Mouse (Mus musculus): ENCODE measurements around the gene Clcn5. TPM values are rescaled to one million over a fixed set of nuclear protein-coding genes. Genes with fewer than 3 reads are reported as not detected.

Gene Clcn5
- polyA plus RNA-seq (2012; fragmentation: generic; extraction: Trizol), result 14.8 TPM
- long read RNA-seq, experiment 1, full-length matches to known transcripts, result 1 of 22 reads
- long read RNA-seq, experiment 1, partial matches to known transcripts, result 2 of 22 reads
- long read RNA-seq, experiment 1, other reads (novel, unspliced or antisense), result 19 of 22 reads
- long read RNA-seq, experiment 2, full-length matches to known transcripts, result 8 of 33 reads
- long read RNA-seq, experiment 2, partial matches to known transcripts, result 1 of 33 reads
- long read RNA-seq, experiment 2, other reads (novel, unspliced or antisense), result 24 of 33 reads

DNA sequence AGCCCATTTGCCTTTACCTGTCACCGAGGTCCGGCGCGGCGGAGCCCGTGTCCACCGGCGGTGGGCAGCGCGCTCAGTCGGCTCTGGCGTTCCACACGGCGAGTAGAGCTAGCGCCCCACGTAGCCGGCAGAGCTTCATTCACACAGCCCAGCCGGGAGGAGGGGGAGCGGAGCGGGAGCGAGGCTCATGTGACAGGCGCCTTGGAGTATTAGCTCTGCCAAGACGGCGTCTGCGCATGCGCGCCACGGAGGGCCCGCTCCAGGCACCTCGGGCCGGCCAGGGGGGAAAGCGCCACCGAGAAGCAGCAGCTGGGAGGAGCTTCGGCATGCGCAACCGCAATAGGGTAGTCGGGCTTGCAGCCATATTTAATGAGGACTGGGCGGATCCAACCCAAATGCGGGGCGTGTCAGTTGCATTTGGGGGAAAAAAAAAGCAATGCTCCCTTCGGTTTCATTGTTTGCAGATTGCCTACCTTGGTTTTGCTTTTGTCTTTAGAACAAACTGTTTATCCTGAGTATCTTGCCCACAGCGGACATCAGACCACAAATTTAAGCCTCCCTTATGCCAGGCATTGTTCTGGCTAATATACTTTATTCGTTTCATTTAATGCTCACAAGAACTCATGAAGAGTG lies at the start of gene Clcn5:
TSS of gene Clcn5 (minus strand) at position 270 of the 633 bp plus-strand sequence.
- no peak for TF ChIP-seq MYOD1 (IDR thresholded peaks at IDR 0.05; ENCODE audit: control insufficient read depth, insufficient read length, low read depth)
- peak; percentile 32 for TF ChIP-seq USF1 (IDR thresholded peaks at IDR 0.05; ENCODE audit: low read depth)
- no peak for TF ChIP-seq MYOG (IDR thresholded peaks at IDR 0.05; ENCODE audit: control insufficient read depth, extremely low read depth, insufficient read length)
- no peak for TF ChIP-seq CEBPB (IDR thresholded peaks at IDR 0.05; ENCODE audit: low read depth)
- no peak for TF ChIP-seq FOSL1 (IDR thresholded peaks at IDR 0.05; ENCODE audit: insufficient read depth, low read length, poor library complexity, severe bottlenecking)
- TF ChIP-seq MAX (IDR thresholded peaks at IDR 0.05), result no peak
- no peak for TF ChIP-seq CTCF (IDR thresholded peaks at IDR 0.05; ENCODE audit: control insufficient read depth, insufficient read depth, insufficient read length)
- Histone ChIP-seq H3ac (ENCODE audit: control insufficient read depth, insufficient read length, low read depth) (peak within 1 kb of the TSS; percentile 71), H3K4me3 (ENCODE audit: insufficient read depth, poor library complexity, severe bottlenecking) (peak within 1 kb of the TSS; percentile 46), H3K79me2 (ENCODE audit: control insufficient read depth, insufficient read depth) (peaks cover 38% of the 10 kb centered on the region), H3K79me3 (ENCODE audit: low read depth) (peaks cover 10% of the 10 kb centered on the region), H3K27me3 (ENCODE audit: control insufficient read depth, insufficient read depth, insufficient read length) (no peaks in the 10 kb centered on the region), H3K36me3 (ENCODE audit: control insufficient read depth, insufficient read depth) (peaks cover 5% of the 10 kb centered on the region)

DNA sequence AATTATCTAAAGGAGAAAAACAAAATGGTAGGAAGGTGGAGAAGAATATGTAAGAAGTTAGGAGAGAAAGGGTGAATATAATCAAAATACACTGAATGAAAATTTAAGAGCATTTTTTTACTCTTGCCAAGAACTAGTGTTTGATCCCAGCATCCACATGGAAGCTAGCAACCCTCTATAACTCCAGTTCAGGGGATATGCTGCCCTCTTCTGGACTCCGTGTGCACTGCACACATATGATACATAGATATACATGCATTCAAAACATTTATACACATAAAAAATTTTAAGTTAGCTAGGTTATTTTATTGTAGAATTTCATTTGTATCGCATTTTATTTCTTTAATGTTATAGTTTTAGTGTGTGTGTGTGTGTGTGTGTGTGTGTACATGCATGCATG lies 6.3 kb upstream of the Clcn5 start:
- no peaks in the 10 kb centered on the region for H3K79me3 ChIP-seq (ENCODE audit: low read depth)
- H3K36me3 ChIP-seq (ENCODE audit: control insufficient read depth, insufficient read depth), result no peaks in the 10 kb centered on the region
- no peaks in the 10 kb centered on the region for H3K79me2 ChIP-seq (ENCODE audit: control insufficient read depth, insufficient read depth)
- no peak overlapping the region for H3K4me3 ChIP-seq (ENCODE audit: insufficient read depth, poor library complexity, severe bottlenecking)
- H3K27me3 ChIP-seq (ENCODE audit: control insufficient read depth, insufficient read depth, insufficient read length), result no peaks in the 10 kb centered on the region
- no peak for TF ChIP-seq MYOD1 (IDR thresholded peaks at IDR 0.05; ENCODE audit: control insufficient read depth, insufficient read length, low read depth)
- TF ChIP-seq MYOG (IDR thresholded peaks at IDR 0.05; ENCODE audit: control insufficient read depth, extremely low read depth, insufficient read length), result no peak
- TF ChIP-seq CEBPB (IDR thresholded peaks at IDR 0.05; ENCODE audit: low read depth), result no peak
- no peak for TF ChIP-seq CTCF (IDR thresholded peaks at IDR 0.05; ENCODE audit: control insufficient read depth, insufficient read depth, insufficient read length)
- no peak for TF ChIP-seq MAX (IDR thresholded peaks at IDR 0.05)
- TF ChIP-seq USF1 (IDR thresholded peaks at IDR 0.05; ENCODE audit: low read depth), result no peak
- no peak for TF ChIP-seq FOSL1 (IDR thresholded peaks at IDR 0.05; ENCODE audit: insufficient read depth, low read length, poor library complexity, severe bottlenecking)
- H3ac ChIP-seq (ENCODE audit: control insufficient read depth, insufficient read length, low read depth), result no peak overlapping the region

DNA sequence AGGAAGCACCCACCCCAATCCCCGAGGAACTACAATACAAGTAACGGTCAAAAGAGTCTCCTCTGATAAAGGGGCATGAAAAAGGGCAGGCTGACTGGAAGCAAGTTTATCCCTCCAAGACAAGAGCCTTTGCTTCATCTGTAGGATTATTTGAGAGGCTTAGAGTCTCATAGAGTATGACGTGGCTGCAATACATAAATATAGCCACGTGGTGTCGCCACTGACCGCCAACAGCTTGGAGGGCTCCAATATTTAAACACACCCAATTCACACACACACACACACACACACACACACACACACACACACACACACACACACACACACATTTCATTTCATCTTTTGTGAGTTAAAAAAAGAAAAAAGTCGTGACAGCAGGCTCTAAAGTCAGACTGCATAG lies 3.1 kb upstream of the Clcn5 start:
- no peaks in the 10 kb centered on the region for H3K36me3 ChIP-seq (ENCODE audit: control insufficient read depth, insufficient read depth)
- H3K27me3 ChIP-seq (ENCODE audit: control insufficient read depth, insufficient read depth, insufficient read length), result no peaks in the 10 kb centered on the region
- H3K79me2 ChIP-seq (ENCODE audit: control insufficient read depth, insufficient read depth), result peaks cover 12% of the 10 kb centered on the region
- no peak overlapping the region for H3K4me3 ChIP-seq (ENCODE audit: insufficient read depth, poor library complexity, severe bottlenecking)
- H3K79me3 ChIP-seq (ENCODE audit: low read depth), result no peaks in the 10 kb centered on the region
- no peak overlapping the region for H3ac ChIP-seq (ENCODE audit: control insufficient read depth, insufficient read length, low read depth)
- TF ChIP-seq MYOD1 (IDR thresholded peaks at IDR 0.05; ENCODE audit: control insufficient read depth, insufficient read length, low read depth), result no peak
- TF ChIP-seq MAX (IDR thresholded peaks at IDR 0.05), result no peak
- TF ChIP-seq CTCF (IDR thresholded peaks at IDR 0.05; ENCODE audit: control insufficient read depth, insufficient read depth, insufficient read length), result no peak

DNA sequence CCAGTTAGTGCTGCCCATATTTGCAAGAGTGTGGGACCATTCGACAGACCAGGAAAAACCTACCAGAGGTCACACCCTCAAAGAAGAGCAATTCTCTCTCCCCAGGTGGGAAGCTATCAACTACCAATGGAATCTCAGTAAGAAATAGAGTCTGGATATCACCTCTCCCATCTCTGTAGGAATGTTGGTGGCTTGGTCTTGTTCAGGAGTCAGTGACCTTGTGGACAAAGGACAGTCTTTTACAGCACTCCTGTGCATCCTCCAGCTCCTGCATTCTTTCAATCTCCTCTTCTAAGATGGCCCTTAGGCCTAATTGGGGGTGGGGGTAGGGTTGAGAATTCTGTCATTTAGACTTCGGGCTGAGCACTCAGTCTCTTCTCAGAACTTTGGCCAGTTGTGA lies 1.4 kb upstream of the Clcn5 start:
- Histone ChIP-seq H3K36me3 (ENCODE audit: control insufficient read depth, insufficient read depth) (no peaks in the 10 kb centered on the region), H3K27me3 (ENCODE audit: control insufficient read depth, insufficient read depth, insufficient read length) (no peaks in the 10 kb centered on the region), H3K79me2 (ENCODE audit: control insufficient read depth, insufficient read depth) (peaks cover 24% of the 10 kb centered on the region), H3ac (ENCODE audit: control insufficient read depth, insufficient read length, low read depth) (no peak overlapping the region), H3K4me3 (ENCODE audit: insufficient read depth, poor library complexity, severe bottlenecking) (no peak overlapping the region), H3K79me3 (ENCODE audit: low read depth) (peaks cover 3% of the 10 kb centered on the region)
- no peak for TF ChIP-seq FOSL1 (IDR thresholded peaks at IDR 0.05; ENCODE audit: insufficient read depth, low read length, poor library complexity, severe bottlenecking)
- TF ChIP-seq CTCF (IDR thresholded peaks at IDR 0.05; ENCODE audit: control insufficient read depth, insufficient read depth, insufficient read length), result no peak
- TF ChIP-seq USF1 (IDR thresholded peaks at IDR 0.05; ENCODE audit: low read depth), result no peak
- no peak for TF ChIP-seq MYOD1 (IDR thresholded peaks at IDR 0.05; ENCODE audit: control insufficient read depth, insufficient read length, low read depth)
- TF ChIP-seq MYOG (IDR thresholded peaks at IDR 0.05; ENCODE audit: control insufficient read depth, extremely low read depth, insufficient read length), result no peak

DNA sequence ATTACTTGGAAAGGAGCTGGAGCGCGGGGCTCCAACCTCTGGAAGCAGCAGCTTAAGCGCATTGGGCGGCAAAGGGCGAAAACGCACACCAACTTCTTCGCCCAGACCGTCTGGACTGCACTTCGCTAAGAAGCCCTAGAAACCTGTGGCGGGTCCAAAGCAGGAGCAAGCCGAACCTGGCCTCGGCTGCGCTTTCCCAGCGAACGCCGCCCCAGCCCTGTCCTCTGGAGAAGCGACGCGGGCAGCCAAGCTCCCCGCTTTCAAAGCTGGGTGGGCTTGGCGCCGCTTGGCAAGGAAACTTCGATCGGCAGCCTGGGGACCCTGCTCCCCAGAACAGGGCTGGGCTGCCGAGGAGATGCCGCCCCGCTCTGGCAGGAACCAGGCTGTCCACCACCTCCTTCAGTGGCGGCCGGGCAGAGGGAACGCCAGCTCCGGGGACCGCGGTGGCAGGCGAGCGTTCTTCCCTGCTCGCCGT lies 570 bp downstream of the Clcn5 start:
- H3K27me3 ChIP-seq (ENCODE audit: control insufficient read depth, insufficient read depth, insufficient read length), result no peaks in the 10 kb centered on the region
- peak overlapping the region; percentile 71 for H3ac ChIP-seq (ENCODE audit: control insufficient read depth, insufficient read length, low read depth)
- peaks cover 44% of the 10 kb centered on the region for H3K79me2 ChIP-seq (ENCODE audit: control insufficient read depth, insufficient read depth)
- peaks cover 6% of the 10 kb centered on the region for H3K36me3 ChIP-seq (ENCODE audit: control insufficient read depth, insufficient read depth)
- H3K79me3 ChIP-seq (ENCODE audit: low read depth), result peaks cover 10% of the 10 kb centered on the region
- peak overlapping the region; percentile 46 for H3K4me3 ChIP-seq (ENCODE audit: insufficient read depth, poor library complexity, severe bottlenecking)
- TF ChIP-seq CTCF (IDR thresholded peaks at IDR 0.05; ENCODE audit: control insufficient read depth, insufficient read depth, insufficient read length), result no peak
- TF ChIP-seq MYOD1 (IDR thresholded peaks at IDR 0.05; ENCODE audit: control insufficient read depth, insufficient read length, low read depth), result no peak
- TF ChIP-seq FOSL1 (IDR thresholded peaks at IDR 0.05; ENCODE audit: insufficient read depth, low read length, poor library complexity, severe bottlenecking), result no peak
- TF ChIP-seq MYOG (IDR thresholded peaks at IDR 0.05; ENCODE audit: control insufficient read depth, extremely low read depth, insufficient read length), result no peak
- no peak for TF ChIP-seq MAX (IDR thresholded peaks at IDR 0.05)
- TF ChIP-seq CEBPB (IDR thresholded peaks at IDR 0.05; ENCODE audit: low read depth), result no peak
- TF ChIP-seq USF1 (IDR thresholded peaks at IDR 0.05; ENCODE audit: low read depth), result no peak

Data from C2C12 (cell line).